Mouse (Mus musculus) embryonic stem cell, embryonic (primary cell): ENCODE measurements around the gene Jmjd1c.

Source experiments
- CTCF ChIA-PET, 4 experiments: fragments of 300-600 bp in 2 of 4; fragments of 350-600 bp in 2 of 4; sonication (Branson Sonifier 250); formaldehyde crosslinking; loops; one replicate each; lab custom pipeline; 2022; ENCODE audit warnings: inconsistent platforms in 2 of 4; lab: Charles Lee
- POLR2A ChIA-PET, 4 experiments: fragments of 300-600 bp in 2 of 4; fragments of 350-600 bp in 2 of 4; sonication (Branson Sonifier 250); formaldehyde crosslinking; loops; one replicate each; lab custom pipeline; 2022; ENCODE audit warnings: antibody characterized with exemption in 4 of 4, inconsistent platforms in 1 of 4; lab: Charles Lee

Gene Jmjd1c

DNA sequence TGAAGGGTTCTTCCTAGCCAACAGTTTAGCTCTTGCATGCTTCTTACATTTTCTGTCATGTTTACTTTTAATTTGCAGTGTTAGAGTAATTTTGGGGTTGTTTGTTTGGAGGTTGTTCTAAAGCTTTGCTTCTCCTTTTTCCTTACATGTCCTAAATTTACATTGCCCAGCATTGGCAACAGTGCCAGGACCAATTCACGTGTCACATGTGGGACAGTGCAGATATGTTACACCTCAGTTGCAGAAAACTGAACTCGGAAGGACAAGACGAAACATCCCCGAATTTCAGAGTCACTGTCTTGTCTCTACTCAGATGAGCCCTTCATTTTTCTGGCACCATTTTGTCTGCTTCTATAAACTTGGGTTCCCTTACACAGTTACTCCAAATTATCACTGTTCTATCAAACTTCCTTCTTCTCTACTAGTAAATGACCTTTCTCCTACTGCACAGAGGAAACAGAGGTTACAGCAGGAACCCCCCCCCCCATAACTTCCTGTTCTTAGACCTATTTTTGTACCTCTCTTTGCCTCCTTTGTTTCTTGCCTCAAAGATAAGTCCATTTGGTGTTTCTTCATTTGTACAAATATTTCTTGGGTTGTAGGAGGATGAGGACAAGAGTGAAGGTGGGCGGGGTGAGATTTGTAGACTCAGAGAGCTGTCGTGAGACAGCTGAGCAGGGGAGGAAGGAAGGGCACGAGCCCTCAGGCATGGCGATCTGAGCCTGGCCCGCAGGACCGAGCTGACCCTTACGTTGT is 108.9 kb downstream of the Jmjd1c start:
- CTCF ChIA-PET: interaction anchor here in 2 of 4 experiments (0.6 to 0.7 kb wide), 3 partner anchors 14 to 657 kb away, joined by 3 to 6 read pairs (median 3); no protein-coding TSS in a partner anchor
- POLR2A ChIA-PET: interaction anchor here in 3 of 4 experiments (0.7 to 1.4 kb wide), 4 partner anchors 11 to 79 kb away, joined by 3 to 5 read pairs (median 4); no protein-coding TSS in a partner anchor

DNA sequence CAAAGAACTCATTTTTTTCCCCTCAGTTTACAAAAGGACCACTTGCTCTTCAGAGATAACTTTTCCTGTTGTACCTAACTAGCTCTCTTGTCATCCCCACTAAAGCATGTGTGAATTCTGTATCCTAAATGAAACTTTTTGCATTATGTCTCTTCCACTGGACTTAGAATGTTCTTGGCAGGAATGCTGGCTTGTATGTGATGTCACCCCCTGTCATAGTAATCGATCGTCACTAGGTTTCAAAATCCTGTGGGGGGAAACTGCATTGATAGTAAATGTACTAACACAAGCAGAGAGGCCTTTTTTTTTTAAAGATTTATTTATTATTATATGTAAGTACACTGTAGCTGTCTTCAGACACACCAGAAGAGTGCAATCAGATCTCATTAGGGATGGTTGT is 112.0 kb downstream of the Jmjd1c start:
- CTCF ChIA-PET: interaction anchor here in 1 of 4 experiments (0.8 kb wide), 1 partner anchor 283 kb away, joined by 3 read pairs; no protein-coding TSS in a partner anchor
- POLR2A ChIA-PET: interaction anchor here in 1 of 4 experiments (1.4 to 1.7 kb wide), 2 partner anchors 8 to 22 kb away, joined by 4 to 10 read pairs; no protein-coding TSS in a partner anchor

DNA sequence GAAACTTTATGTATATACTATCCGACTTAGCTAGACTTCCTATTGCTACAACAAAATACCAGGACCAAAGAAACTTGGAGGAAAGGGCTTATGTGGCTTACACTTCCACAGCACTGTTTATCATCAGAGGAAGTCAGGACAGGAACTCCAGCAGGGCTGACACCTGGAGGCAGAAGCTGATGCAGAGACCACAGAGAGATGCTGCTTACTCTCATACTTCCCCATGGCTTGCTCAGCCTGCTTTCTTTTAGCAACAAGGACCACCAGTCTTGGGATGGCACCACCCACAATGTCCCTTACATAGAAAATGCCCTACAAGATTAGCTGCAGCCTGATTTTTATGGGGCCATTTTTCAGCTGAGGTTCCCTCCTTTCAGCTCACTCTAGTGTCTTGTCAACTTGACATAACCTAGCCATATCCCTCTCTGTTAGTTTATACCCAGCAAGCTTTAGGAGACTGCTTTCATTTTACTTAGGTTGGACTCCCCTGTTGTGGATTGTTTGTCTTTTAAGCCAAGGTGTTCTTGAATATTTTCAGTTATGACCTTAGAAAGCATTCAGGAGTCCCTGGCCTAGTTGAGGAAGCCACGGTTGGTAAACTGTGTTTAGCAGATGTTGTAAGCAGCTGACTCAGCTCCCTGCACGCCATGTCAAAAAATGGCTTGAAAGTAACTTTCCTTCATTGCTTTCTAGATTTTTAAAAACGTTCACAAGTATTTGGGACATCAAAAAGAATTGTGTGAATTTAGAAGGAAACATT is 114.2 kb downstream of the Jmjd1c start:
- POLR2A ChIA-PET: interaction anchor here in 2 of 4 experiments (1.0 to 7.0 kb wide), 8 partner anchors 9 to 110 kb away, joined by 3 to 51 read pairs (median 3); no protein-coding TSS in a partner anchor
- CTCF ChIA-PET: no interaction called here

DNA sequence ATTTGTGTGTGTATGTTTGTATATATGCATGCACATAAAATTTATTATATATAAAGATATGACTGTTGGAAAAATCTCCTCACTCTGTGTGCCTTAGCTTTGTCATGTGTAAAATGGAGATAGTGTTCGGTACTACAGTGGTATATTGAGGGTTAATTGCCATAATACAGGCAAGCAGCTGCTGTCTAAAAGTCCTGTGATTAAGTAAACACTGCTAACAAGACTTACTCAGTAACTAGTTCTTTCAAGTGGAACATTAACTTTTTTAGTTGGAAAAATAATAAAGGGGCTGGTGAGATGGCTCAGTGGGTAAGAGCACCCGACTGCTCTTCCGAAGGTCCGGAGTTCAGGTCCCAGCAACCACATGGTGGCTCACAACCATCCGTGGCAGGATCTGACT is 116.1 kb downstream of the Jmjd1c start:
- ChIA-PET POLR2A (interaction anchor here in 2 of 4 experiments (0.6 to 7.0 kb wide), 6 partner anchors 11 to 1028 kb away, joined by 3 to 51 read pairs (median 3); no protein-coding TSS in a partner anchor), CTCF (no interaction called here)

DNA sequence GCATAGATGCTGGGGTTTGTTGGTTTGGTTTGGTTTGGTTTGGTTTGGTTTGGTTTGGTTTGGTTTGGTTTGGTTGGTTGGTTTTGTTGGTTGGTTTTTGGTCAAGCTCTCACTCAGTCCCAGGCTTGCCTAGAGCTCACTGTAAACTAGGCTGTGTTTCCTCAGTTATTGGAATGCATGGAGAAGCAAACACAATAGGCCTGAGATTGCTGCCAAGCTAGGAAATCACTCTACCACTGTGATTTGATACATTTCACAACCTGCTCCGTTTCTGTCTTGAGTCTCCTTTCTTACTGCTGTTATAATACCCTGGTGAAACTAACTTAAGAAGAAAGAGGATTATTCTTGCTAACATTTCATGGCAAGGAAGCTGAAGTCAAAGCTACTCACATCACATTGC is 117.8 kb downstream of the Jmjd1c start:
- CTCF ChIA-PET: interaction anchor here in 1 of 4 experiments (0.6 kb wide), 1 partner anchor 327 kb away, joined by 5 read pairs; no protein-coding TSS in a partner anchor
- POLR2A ChIA-PET: interaction anchor here in 3 of 4 experiments (1.2 to 7.0 kb wide), 4 partner anchors 8 to 293 kb away, joined by 3 to 51 read pairs (median 4); no protein-coding TSS in a partner anchor

DNA sequence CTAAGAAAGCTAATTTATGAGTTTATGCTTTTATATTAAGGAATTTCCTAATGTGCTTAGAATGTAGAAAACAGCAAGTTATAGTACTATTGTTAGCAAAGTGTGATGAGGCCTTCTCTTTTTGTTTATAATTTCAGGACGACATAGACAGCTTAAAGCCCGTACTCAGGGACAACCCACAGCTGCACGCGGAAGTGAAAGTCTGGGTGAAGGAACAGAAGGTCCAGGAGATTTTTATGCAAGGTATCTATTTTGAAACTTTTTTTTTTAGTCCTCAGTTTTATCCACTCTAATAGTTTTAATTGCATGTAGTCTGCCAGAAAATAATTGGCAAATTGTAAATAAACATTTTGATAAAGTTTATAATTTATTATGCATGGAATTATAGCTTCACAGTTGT is 119.2 kb downstream of the Jmjd1c start:
- CTCF ChIA-PET: interaction anchor here in 2 of 4 experiments (0.5 to 0.7 kb wide), 2 partner anchors 99 to 100 kb away, joined by 4 to 6 read pairs; no protein-coding TSS in a partner anchor
- POLR2A ChIA-PET: interaction anchor here in 3 of 4 experiments (0.6 to 7.0 kb wide), 8 partner anchors 9 to 121 kb away, joined by 3 to 51 read pairs (median 3); no protein-coding TSS in a partner anchor

DNA sequence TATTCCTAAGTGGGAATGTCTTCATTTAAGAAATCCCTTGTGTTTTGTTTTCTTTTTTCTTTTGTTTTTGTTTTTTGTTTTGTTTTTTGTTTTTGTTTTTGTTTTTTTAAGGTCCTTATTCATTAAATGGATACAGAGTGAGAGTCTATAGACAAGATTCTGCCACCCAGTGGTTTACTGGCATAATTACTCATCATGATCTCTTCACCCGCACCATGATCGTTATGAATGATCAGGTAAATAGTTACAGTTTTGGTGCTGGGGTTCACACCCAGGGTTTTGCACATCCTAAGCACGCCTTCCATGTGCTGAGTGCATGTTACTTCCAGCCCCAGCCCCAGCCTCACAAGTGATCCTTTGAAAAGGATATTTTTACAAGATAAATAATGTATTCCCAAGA is 120.9 kb downstream of the Jmjd1c start:
- ChIA-PET POLR2A (interaction anchor here in 3 of 4 experiments (0.5 to 1.7 kb wide), 5 partner anchors 9 to 214 kb away, joined by 3 to 8 read pairs (median 3); no protein-coding TSS in a partner anchor), CTCF (interaction anchor here in 2 of 4 experiments (0.6 to 0.8 kb wide), 2 partner anchors 73 to 81 kb away, joined by 3 read pairs; no protein-coding TSS in a partner anchor)

DNA sequence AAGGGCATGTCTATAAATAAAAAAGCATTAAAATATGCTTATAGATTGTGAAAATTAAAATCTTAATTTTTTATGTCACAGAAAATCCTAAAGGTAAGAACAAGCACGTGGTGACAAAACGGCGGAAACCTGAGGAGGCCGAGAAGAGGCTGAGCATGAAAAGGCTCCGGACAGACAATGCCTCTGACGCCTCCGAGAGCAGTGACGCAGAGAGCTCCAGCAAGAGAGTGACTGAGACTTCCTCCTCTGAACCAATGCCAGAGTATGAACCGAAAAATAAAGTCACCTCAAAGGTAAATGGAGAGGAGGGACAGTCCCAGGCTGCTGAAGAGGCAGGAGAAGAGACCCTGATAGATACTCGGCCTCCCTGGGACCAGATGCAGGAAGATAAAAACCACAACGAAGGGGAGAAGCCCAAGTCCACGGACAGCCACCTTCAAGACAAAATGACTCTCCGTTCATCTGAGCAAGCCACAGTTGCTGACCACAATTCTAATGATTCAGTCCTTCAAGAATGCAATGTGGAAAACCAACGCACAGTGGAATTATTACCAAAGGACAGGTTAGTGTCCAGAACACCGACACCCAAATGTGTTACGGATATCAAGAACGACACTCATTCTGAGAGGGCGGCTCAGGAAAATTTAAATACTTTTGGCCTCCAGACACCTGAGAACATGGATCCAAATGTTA is 123.1 kb downstream of the Jmjd1c start:
- ChIA-PET CTCF (interaction anchor here in 2 of 4 experiments (0.6 to 1.3 kb wide), 2 partner anchors 28 to 36 kb away, joined by 3 to 5 read pairs; no protein-coding TSS in a partner anchor), POLR2A (interaction anchor here in 2 of 4 experiments (1.0 to 1.9 kb wide), 3 partner anchors 12 to 32 kb away, joined by 3 to 5 read pairs (median 3); no protein-coding TSS in a partner anchor)

DNA sequence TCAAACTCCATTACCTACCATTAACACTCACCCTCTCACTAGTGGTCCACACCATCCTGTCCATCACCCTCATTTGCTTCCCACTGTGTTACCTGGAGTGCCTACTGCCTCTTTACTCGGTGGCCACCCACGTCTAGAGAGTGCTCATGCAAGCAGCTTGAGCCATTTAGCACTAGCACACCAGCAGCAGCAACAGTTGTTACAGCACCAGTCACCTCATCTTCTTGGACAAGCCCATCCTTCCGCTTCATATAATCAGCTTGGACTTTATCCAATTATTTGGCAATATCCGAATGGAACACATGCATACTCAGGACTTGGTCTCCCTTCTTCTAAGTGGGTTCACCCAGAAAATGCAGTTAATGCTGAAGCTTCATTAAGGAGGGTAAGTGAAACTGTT is 124.3 kb downstream of the Jmjd1c start:
- ChIA-PET CTCF (interaction anchor here in 1 of 4 experiments (0.7 kb wide), 1 partner anchor 59 kb away, joined by 3 read pairs; no protein-coding TSS in a partner anchor), POLR2A (interaction anchor here (0.6 to 1.9 kb wide), 9 partner anchors 11 to 120 kb away, joined by 3 to 5 read pairs (median 3); no protein-coding TSS in a partner anchor)

DNA sequence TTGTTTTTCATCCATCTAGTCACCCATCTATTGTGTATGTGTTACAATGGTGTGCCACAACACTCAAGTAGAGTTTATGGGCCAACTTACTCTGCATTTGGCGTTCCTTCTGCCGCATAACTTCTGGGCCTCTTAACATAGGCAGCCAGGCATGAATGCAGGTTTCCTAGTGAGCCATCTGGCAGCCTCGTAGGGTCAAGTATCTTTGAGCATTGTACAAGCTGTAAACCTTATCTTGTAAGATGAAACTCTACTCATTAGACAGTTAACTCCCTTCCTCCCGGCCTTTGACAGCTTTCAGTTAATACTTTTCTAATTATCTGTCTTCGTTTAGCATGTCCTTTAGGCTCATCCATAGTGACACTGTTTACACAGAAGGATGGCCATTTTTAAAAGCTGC is 125.4 kb downstream of the Jmjd1c start:
- CTCF ChIA-PET: no interaction called here
- POLR2A ChIA-PET: interaction anchor here in 1 of 4 experiments (1.0 to 1.8 kb wide), 5 partner anchors 11 to 46 kb away, joined by 3 to 4 read pairs (median 4); no protein-coding TSS in a partner anchor

DNA sequence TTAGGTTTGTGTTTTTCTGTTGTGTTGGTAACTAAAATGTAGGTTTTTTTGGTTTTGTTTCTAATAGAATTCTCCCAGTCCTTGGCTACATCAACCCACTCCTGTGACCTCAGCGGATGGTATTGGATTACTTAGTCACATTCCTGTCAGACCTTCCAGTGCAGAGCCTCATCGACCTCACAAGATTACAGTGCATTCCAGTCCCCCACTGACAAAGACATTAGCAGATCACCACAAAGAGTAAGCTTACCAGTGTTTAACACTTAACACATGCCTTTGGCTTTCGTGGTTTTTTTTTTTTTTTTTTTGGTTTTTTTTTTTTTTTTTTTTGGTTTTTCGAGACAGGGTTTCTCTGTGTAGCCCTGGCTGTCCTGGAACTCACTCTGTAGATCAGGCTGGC is 128.0 kb downstream of the Jmjd1c start:
- POLR2A ChIA-PET: interaction anchor here in 1 of 4 experiments (0.6 to 1.5 kb wide), 2 partner anchors 10 to 88 kb away, joined by 4 to 5 read pairs; no protein-coding TSS in a partner anchor
- CTCF ChIA-PET: no interaction called here

DNA sequence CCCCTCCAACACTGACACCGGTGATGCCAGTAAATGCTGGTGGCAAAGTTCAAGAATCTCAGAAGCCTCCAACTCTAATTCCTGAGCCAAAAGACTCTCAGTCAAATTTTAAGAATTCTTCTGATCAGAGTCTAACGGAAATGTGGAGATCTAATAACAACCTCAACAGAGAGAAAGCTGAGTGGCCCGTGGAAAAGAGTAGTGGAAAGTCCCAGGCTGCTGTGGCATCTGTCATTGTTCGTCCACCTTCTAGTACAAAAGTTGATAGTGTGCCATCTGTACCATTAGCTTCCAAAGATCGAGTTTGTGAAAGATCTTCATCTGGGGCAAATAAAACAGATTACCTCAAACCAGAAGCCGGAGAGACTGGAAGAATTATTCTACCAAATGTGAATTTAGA is 129.6 kb downstream of the Jmjd1c start:
- ChIA-PET POLR2A (interaction anchor here in 2 of 4 experiments (0.6 to 0.7 kb wide), 2 partner anchors 27 to 912 kb away, joined by 3 read pairs; no protein-coding TSS in a partner anchor), CTCF (interaction anchor here in 1 of 4 experiments (0.6 kb wide), 1 partner anchor 321 kb away, joined by 7 read pairs; no protein-coding TSS in a partner anchor)

DNA sequence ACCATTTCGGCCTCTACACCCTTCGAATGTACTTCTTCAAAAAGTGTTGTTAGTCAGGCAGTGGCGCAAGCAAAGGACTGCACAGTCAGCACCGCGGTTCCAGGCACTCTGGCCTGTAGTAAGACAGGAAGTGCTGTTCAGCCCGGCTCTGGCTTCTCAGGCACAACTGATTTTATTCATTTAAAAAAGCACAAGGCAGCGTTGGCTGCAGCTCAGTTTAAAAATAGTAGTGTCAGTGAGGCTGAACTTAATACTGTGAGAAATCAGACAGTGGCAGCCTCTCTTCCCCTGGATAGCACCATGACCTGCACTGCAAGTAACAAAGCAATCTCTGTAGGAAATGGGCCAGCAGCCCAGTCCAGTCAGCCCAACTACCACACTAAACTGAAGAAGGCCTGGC is 130.2 kb downstream of the Jmjd1c start:
- ChIA-PET POLR2A (interaction anchor here in 1 of 4 experiments (0.7 kb wide), 1 partner anchor 26 kb away, joined by 3 read pairs; no protein-coding TSS in a partner anchor), CTCF (interaction anchor here in 1 of 4 experiments (0.6 kb wide), 1 partner anchor 322 kb away, joined by 7 read pairs; no protein-coding TSS in a partner anchor)

DNA sequence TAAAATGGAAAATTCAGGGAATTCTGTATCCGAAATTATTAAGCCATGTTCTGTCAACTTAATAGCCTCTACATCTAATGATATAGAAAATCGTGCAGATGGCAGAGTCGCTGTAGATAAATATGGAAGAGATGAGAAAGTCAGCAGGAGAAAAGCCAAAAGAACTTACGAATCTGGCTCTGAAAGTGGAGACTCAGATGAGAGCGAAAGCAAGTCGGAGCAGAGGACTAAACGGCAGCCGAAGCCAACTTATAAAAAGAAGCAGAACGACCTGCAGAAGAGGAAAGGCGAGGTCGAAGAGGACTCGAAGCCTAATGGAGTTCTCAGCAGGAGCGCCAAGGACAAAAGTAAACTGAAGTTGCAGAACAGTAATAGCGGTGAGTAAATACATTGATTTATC is 130.6 kb downstream of the Jmjd1c start:
- CTCF ChIA-PET: no interaction called here
- POLR2A ChIA-PET: interaction anchor here in 2 of 4 experiments (1.4 kb wide), 2 partner anchors 11 to 15 kb away, joined by 3 read pairs; no protein-coding TSS in a partner anchor

DNA sequence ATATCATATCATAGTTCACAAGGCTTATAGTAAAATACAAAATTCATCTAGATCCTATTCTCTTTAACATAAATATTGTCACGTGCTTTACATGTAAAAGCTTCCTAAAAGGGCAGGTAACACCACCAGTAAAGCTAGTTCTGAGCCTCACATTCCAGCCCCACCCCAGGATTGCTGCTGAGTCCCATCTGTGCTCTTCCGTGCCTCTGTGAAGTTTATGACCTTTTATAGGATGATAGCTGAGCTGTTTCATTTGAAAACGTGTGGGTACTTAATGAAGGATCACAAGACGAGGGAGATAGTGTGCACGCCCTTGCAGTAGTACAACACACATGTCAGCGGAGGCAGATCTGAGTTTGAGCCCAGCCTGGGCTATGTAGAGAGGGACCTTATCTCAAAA is 134.5 kb downstream of the Jmjd1c start:
- ChIA-PET CTCF (interaction anchor here in 1 of 4 experiments (1.7 kb wide), 1 partner anchor 16 kb away, joined by 4 read pairs; no protein-coding TSS in a partner anchor), POLR2A (interaction anchor here in 2 of 4 experiments (0.6 to 1.9 kb wide), 9 partner anchors 10 to 316 kb away, joined by 3 to 8 read pairs (median 4); no protein-coding TSS in a partner anchor)

DNA sequence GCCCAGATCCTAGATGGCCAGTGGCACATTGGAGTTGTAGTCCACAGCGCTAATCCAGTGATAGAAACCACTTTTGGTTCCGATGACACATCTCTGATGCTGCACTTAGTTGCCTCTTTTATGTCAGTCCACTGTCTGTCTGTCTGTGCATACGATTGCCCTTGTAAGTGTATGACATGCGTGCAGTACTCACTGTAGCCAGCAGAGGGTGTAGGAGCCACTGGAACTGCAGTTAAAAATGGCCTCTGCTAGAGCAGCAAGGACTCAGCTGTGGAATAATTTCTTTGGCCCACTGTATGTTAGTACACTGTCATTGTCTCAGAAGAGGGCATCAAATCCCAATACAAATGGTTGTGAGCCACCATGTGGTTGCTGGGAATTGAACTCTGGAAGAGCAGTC is 151.2 kb downstream of the Jmjd1c start:
- ChIA-PET CTCF (interaction anchor here (0.6 to 1.5 kb wide), 14 partner anchors 8 to 1206 kb away, joined by 3 to 9 read pairs (median 4); no protein-coding TSS in a partner anchor), POLR2A (interaction anchor here in 2 of 4 experiments (0.6 to 1.4 kb wide), 5 partner anchors 9 to 52 kb away, joined by 3 to 4 read pairs (median 3); no protein-coding TSS in a partner anchor)

DNA sequence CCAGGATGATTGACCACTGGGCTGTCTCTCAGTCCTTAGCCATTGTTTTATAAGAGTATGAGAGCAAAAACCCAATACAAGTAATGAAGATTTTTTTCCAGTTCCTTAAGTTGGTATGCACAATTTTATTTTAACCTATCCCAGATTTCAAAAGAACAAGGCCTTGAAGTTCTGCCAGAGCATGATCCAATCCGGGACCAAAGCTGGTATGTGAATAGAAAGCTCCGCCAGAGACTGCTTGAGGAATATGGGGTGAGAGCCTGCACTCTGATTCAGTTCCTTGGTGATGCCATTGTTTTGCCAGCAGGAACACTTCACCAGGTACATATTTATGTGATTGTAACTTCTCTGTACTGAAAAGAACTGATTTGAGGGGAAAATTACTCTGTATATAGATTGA is 153.6 kb downstream of the Jmjd1c start:
- POLR2A ChIA-PET: interaction anchor here in 1 of 4 experiments (0.9 to 1.4 kb wide), 2 partner anchors 8 to 9 kb away, joined by 3 read pairs; no protein-coding TSS in a partner anchor

More for the DNA sequence above, 153.6 kb downstream of the Jmjd1c start:
- CTCF ChIA-PET: no interaction called here
